Mouse (Mus musculus) midbrain, embryonic 16.5 days (tissue): Measurements from ENCODE around the gene Gm1673. TPM values are rescaled to one million over a fixed set of nuclear protein-coding genes. Genes with fewer than 3 reads are reported as not detected.

Source experiments
- ATAC-seq: fragments of 200-750 bp; cut with Nextera tagmentation; 2 replicates; pipeline ENCODE4 v1.8.0; 2017; ENCODE audit warnings: moderate TSS enrichment
- H3K27ac ChIP-seq: fragments of 300-500 bp; sonication (generic); 2 replicates; pipeline ENCODE4 v1.5.1; 2014; ENCODE audit warnings: mild to moderate bottlenecking, low read length, mixed read lengths
- H3K27me3 ChIP-seq: fragments of 300-500 bp; sonication (generic); 2 replicates; pipeline ENCODE4 v1.6.1; 2014; ENCODE audit warnings: low read depth, low read length, mixed read lengths; ENCODE audit not compliant: control insufficient read depth, insufficient read depth
- H3K36me3 ChIP-seq: fragments of 300-500 bp; sonication (generic); 2 replicates; pipeline ENCODE4 v1.6.1; 2014; ENCODE audit warnings: mild to moderate bottlenecking, low read length, moderate library complexity, mixed read lengths; ENCODE audit not compliant: control insufficient read depth, insufficient read depth
- H3K4me1 ChIP-seq: fragments of 300-500 bp; sonication (generic); 2 replicates; pipeline ENCODE4 v1.6.1; 2014; ENCODE audit warnings: mild to moderate bottlenecking, low read length, mixed read lengths; ENCODE audit not compliant: control insufficient read depth, insufficient read depth
- H3K4me2 ChIP-seq: fragments of 300-500 bp; sonication (generic); 2 replicates; pipeline ENCODE4 v1.6.1; 2014; ENCODE audit warnings: mild to moderate bottlenecking, low read length, mixed read lengths
- H3K4me3 ChIP-seq: fragments of 300-500 bp; sonication (generic); 2 replicates; pipeline ENCODE4 v1.5.1; 2014; ENCODE audit warnings: low read depth, mild to moderate bottlenecking, low read length, moderate library complexity, mixed read lengths
- H3K9ac ChIP-seq: fragments of 300-500 bp; sonication (generic); 2 replicates; pipeline ENCODE4 v1.6.1; 2014; ENCODE audit warnings: low read depth, low read length, mixed read lengths
- H3K9me3 ChIP-seq: fragments of 300-500 bp; sonication (generic); replicated peaks from 2 replicates; pipeline ENCODE4 v1.6.1; 2014; ENCODE audit warnings: mild to moderate bottlenecking, low read length, mixed read lengths; ENCODE audit not compliant: control insufficient read depth, poor library complexity, severe bottlenecking
- WGBS: fragments of 180-500 bp; shearing (Covaris S2); extraction: QIAGEN DNeasy Blood & Tissue Kit; methylation state at CpG from one replicate; pipeline ENCODE4 v1.1.7; 2014; 5-methylcytosine and 5-hydroxymethylcytosine counted together
- polyA plus RNA-seq: library from polyadenylated mRNA; unstranded; fragments of >200 nt; fragmentation: Nextera tagmentation; extraction: Ambion mirVana; gene quantifications from 2 replicates; pipeline ENCODE4 v1.2.1, GENCODE M21; 2015

Gene Gm1673
- polyA plus RNA-seq, 1 experiment from 2014 or later, result 658 TPM

DNA sequence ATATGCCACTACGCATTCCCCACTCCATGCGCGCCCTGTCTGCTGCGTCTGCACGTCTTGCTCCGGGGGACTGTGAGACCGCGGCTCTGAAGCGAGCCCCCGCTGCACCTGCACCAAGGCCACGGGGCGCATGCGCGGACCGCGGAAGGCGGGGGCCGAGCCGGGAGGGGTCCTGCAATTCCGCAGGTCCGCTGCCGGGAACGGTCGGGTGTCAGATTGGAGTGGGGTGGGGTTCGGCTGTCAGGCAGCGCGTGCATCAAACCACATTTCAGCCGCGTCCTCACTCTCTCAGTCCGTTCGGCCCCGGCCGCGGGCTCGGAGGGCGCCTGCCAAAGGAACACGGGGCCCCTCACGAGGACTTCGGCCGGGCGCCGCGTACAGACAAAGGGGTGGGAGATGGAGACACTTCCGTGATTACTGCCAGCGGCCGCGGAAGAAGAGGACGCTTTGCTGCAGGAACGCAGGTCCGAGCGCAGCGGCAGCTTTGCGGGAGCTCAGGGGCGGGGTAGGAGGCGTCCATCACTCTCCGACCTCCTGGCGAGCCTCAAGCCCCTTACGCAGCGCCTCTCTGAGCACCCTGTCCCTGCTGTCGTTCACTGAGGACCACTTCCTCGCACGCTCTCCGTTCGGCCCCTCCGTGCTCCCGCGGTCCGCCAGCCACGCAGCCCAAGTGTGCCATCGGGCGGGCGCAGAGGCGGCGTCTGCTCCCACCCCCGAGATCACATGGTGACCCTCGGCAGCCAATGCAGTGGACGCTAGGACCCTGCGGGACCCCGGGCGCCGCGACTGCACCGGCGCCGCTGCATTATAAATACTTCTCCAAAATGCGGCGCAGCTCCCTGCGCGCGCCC is 12.8 kb downstream of the Gm1673 start, which contains the start of gene Nat8l:
TSS of gene Nat8l (plus strand) at position 142 of the 851 bp plus-strand sequence.
- H3K4me2 ChIP-seq, result peak within 1 kb of the TSS; percentile 97
- peaks cover 36% of the 10 kb centered on the region for H3K4me1 ChIP-seq
- peak within 1 kb of the TSS; percentile 97 for H3K4me3 ChIP-seq
- ATAC-seq, result peak; percentile 94
- no peaks in the 10 kb centered on the region for H3K27me3 ChIP-seq
- H3K27ac ChIP-seq, result peak within 1 kb of the TSS; percentile 97
- peak within 1 kb of the TSS; percentile 87 for H3K9ac ChIP-seq
- H3K9me3 ChIP-seq, result no peaks in the 10 kb centered on the region
- H3K36me3 ChIP-seq, result 0 out of 2 replicates have a peak, but pooled peaks cover 6% of the 10 kb centered on the region
- WGBS, result under 1% methylated on average over 75 of the region's 90 CpGs

DNA sequence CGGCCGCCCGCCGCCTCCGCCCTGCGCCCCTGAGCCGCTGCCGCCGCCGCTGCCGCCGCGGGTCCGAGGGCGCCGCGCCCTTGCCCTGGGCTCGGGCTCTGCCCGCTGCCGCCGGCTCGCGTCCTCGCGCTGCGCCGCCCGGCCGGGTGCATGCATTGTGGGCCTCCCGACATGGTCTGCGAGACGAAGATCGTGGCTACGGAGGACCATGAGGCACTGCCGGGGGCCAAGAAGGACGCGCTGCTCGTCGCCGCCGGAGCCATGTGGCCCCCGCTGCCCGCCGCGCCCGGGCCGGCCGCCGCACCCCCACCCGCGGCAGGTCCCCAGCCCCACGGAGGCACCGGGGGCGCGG is 13.4 kb downstream of the Gm1673 start:
- peaks cover 12% of the 10 kb centered on the region for H3K36me3 ChIP-seq
- no peaks in the 10 kb centered on the region for H3K9me3 ChIP-seq
- H3K4me2 ChIP-seq, result peak overlapping the region; percentile 97
- H3K27me3 ChIP-seq, result no peaks in the 10 kb centered on the region
- H3K27ac ChIP-seq, result peak overlapping the region; percentile 97
- WGBS, result under 1% methylated on average over 53 of the region's 55 CpGs
- H3K4me1 ChIP-seq, result peaks cover 36% of the 10 kb centered on the region
- peak overlapping the region; percentile 97 for H3K4me3 ChIP-seq
- peak overlapping the region; percentile 87 for H3K9ac ChIP-seq
- peak; percentile 44; the same call in 1 of the 2 replicates for ATAC-seq

DNA sequence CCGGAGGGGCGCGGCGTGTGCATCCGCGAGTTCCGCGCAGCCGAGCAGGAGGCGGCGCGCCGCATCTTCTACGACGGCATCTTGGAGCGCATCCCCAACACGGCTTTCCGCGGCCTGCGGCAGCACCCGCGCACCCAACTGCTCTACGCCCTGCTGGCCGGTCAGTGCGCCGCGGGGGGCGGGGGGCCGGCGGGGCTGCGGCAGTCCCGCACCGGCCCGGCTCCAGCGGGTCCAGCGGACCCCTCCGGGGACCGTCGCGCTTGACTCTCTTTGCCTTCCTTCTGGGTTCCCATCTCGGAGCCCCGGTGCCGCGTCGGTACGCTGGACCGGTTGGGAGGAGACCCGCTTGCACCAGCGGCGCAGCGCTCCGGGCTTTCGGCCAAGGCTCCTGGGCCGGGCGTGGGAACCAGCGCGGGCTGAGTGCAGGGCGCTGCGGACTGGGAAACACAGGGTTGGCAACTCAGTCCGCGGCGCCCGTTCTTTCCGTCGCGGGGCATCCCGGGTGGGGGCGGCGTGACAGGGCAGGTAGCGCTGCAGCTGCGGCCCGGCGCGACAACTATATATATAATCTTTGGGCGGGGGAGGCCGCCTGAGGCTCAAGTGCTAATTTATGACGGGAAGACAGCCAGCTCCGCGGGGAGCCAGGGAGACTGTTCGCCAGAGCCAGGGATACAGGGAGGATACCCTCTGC is 14.0 kb downstream of the Gm1673 start:
- peak overlapping the region; percentile 97 for H3K4me2 ChIP-seq
- peaks cover 36% of the 10 kb centered on the region for H3K4me1 ChIP-seq
- ATAC-seq, result peak; percentile 18
- H3K4me3 ChIP-seq, result peak overlapping the region; percentile 97
- WGBS, result under 1% methylated on average over 71 of the region's 80 CpGs
- H3K9me3 ChIP-seq, result no peaks in the 10 kb centered on the region
- peak overlapping the region; percentile 87 for H3K9ac ChIP-seq
- peak overlapping the region; percentile 97 for H3K27ac ChIP-seq
- H3K36me3 ChIP-seq, result peaks cover 15% of the 10 kb centered on the region
- no peaks in the 10 kb centered on the region for H3K27me3 ChIP-seq

DNA sequence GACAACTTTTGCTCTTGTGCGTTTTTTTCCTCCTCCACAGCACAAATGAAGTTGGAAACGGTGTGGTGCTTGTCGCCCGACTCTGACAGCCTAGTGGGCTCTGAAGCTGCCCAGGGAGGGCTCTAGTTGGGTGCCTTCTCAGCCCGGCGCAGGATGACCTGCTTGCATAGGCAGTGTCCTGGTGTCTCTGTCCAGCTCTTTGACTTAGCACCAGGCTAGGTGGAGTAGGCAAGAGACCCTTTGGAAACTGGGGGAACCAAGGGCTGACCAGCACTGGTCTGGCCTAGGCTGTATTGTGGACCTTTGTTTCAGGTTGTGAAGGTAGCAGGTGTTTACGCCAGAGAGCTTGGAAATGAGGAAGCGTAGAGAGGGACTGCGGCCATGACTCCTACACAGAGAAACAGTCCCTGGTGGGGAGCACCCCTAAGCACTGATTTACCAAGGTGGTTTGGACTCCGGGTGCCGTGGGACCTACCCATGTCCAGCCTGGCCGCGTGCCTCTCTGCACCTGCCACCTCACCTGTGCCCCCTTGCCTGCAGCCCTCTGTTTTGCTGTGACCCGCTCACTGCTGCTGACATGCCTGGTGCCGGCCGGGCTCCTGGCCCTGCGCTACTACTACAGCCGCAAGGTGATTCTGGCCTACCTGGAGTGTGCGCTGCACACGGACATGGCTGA is 14.7 kb downstream of the Gm1673 start:
- H3K27ac ChIP-seq, result peak overlapping the region; percentile 97; the same call in 1 of the 2 replicates
- H3K4me2 ChIP-seq, result peak overlapping the region; percentile 97
- H3K36me3 ChIP-seq, result peaks cover 15% of the 10 kb centered on the region
- H3K9ac ChIP-seq, result peak overlapping the region; percentile 87
- WGBS, result 69% methylated on average over 20 of the region's 20 CpGs
- H3K27me3 ChIP-seq, result no peaks in the 10 kb centered on the region
- H3K4me1 ChIP-seq, result peaks cover 36% of the 10 kb centered on the region
- ATAC-seq, result no peak
- H3K9me3 ChIP-seq, result no peaks in the 10 kb centered on the region
- H3K4me3 ChIP-seq, result peak overlapping the region; percentile 97

DNA sequence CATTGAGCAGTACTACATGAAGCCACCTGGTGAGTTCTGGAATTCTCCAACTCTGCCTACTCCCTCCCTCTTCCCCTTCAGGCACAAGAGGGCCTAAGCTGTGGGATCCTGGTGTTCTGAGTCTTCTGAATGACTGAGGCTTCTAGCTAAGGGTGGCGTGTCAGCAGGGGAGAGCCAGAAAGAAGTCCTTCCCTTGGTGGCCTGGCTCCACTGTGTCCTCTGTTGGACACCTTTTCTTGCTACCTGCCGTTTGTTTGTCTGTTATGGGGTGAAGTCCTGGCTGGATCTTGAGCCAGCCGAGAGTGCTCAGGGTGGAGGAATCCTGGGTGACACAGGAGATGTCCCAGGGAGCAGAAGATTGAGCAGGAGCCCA is 15.3 kb downstream of the Gm1673 start:
- Histone ChIP-seq H3K9ac (peak overlapping the region; percentile 87; the same call in 1 of the 2 replicates), H3K4me2 (peak overlapping the region; percentile 97), H3K27me3 (no peaks in the 10 kb centered on the region), H3K9me3 (no peaks in the 10 kb centered on the region), H3K36me3 (peaks cover 19% of the 10 kb centered on the region), H3K27ac (no peak overlapping the region), H3K4me1 (peaks cover 36% of the 10 kb centered on the region), H3K4me3 (peak overlapping the region; percentile 97)
- ATAC-seq, result no peak
- WGBS, result 90% methylated on average over 3 of the region's 3 CpGs

DNA sequence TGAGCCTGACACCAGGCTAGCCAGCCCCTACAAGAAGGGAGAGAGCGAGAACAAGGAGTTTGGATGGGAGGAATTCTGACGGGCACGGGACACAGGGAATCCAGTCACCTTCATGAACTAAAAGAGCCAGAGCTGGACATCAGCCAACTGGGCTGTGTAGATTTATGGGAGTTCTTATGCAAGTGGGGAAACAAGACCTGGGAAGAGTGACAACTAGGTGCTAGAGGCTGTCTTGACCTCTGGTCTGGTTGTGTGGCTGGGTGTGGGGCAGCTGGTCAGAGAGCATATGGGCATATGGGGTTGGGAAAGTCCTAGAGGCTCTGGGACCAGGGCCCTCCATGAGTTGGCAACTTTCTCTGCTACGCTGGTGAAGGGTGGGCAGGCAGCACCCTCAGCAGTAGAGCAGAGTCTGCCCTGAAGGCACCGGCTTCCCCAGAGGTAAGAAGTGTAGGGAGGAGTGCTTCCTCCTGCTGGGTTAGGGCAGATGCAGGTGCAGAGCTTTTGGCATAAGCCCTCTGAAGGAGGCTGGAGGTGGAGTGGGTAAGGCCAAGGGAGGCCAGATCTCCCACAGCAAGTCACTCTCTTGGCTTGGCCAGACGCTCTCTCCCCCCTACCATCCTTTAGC is 16.3 kb downstream of the Gm1673 start:
- H3K9ac ChIP-seq, result peak overlapping the region; percentile 87; the same call in 1 of the 2 replicates
- no peak overlapping the region for H3K4me3 ChIP-seq
- H3K4me1 ChIP-seq, result peaks cover 34% of the 10 kb centered on the region
- peak overlapping the region; percentile 97 for H3K4me2 ChIP-seq
- H3K27me3 ChIP-seq, result no peaks in the 10 kb centered on the region
- WGBS, result 85% methylated on average over 6 of the region's 6 CpGs
- H3K9me3 ChIP-seq, result no peaks in the 10 kb centered on the region
- peaks cover 19% of the 10 kb centered on the region for H3K36me3 ChIP-seq
- no peak overlapping the region for H3K27ac ChIP-seq
- ATAC-seq, result no peak

DNA sequence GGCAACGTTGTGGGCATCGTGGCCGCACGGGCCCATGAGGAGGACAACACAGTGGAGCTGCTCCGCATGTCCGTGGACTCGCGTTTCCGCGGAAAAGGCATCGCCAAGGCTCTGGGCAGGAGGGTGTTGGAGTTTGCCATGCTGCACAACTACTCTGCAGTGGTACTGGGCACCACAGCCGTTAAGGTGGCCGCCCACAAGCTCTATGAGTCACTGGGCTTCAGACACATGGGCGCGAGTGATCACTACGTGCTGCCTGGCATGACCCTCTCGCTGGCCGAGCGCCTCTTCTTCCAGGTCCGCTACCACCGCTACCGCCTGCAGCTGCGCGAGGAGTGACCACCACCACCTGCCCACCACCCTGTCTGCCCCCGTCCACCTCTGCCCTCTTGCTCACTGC is 17.6 kb downstream of the Gm1673 start:
- Histone ChIP-seq H3K9me3 (no peaks in the 10 kb centered on the region), H3K27ac (no peak overlapping the region), H3K4me3 (no peak overlapping the region), H3K9ac (no peak overlapping the region), H3K4me1 (peaks cover 26% of the 10 kb centered on the region), H3K27me3 (no peaks in the 10 kb centered on the region), H3K4me2 (no peak overlapping the region), H3K36me3 (peaks cover 19% of the 10 kb centered on the region)
- no peak for ATAC-seq
- 97% methylated on average over 24 of the region's 25 CpGs for whole genome bisulfite sequencing

DNA sequence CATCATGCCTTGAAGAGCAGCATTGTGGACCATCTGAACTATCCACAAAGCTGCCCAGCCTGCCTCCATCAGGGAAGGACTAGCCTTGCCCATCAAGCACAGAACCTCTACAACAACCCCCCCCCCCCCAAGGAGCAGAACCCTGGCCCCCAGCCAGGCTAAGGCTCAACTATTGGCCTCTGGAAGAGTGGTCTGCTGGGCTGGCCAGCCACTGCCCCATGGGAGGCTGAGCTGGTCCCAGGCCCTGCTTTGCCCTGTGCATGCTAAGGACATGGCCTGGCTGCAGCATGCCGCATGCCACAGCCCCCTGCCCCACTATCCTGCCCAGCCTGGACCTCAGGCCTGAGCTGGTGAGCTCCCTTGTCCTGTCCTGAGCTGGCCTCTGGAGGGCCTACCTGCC is 18.2 kb downstream of the Gm1673 start:
- peaks cover 19% of the 10 kb centered on the region for H3K36me3 ChIP-seq
- ATAC-seq, result no peak
- H3K4me1 ChIP-seq, result peaks cover 26% of the 10 kb centered on the region
- H3K9ac ChIP-seq, result no peak overlapping the region
- H3K4me3 ChIP-seq, result no peak overlapping the region
- H3K27me3 ChIP-seq, result no peaks in the 10 kb centered on the region
- no peaks in the 10 kb centered on the region for H3K9me3 ChIP-seq
- no peak overlapping the region for H3K27ac ChIP-seq
- no peak overlapping the region for H3K4me2 ChIP-seq
- WGBS, result 100% methylated on average over 1 of the region's 1 CpGs
